Mouse (Mus musculus): ENCODE results near the gene Sh3bp1. TPM values are rescaled to one million over a fixed set of nuclear protein-coding genes. Genes with fewer than 3 reads are reported as not detected.
"Not testable (repeated sequence)": the region's sequence is repeated elsewhere in the genome, so short reads cannot be mapped to it uniquely, and the experiment has no call there.

Sh3bp1 gene
- polyA plus RNA-seq, 1 experiment from 2014 or later: 37.0 TPM

DNA sequence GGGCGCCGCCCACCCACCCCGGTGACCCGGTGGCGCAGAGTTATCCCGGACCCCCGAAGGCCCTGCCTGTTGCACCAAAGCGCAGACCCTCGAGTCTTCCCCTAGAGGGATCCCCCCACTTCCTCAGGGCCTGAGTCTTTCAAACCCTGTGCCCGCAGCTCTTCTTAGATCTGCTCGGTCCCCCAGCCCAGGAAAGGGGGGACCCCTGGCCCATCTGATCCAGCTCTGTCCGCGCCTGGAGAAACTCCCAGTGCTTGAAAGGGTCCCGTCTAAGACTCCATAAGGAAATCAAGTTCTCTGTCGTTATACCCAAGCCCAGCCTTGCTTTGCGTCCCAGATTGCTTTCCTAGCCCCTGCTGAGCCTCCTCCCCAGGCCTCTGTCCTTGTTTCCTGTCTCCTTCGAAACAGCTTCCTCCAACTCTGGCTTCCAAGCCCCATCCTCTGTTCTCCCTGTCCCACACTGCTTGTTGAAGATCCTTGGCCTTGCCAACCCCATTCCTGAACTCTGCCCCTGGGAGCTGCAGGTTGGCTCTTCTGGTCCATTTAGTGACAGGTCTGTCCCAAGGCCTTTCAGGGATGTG, 21.7 kb upstream of the Sh3bp1 start:
- ATAC-seq (ENCODE audit: insufficient number of reproducible peaks, insufficient read depth, low FRiP score, low TSS enrichment, low read depth): peak; percentile 28
- Histone ChIP-seq H3K9me3 (no peaks in the 10 kb centered on the region), H3K4me1 (replicated peaks) (peaks cover 23% of the 10 kb centered on the region), H3K4me3 (replicated peaks) (peak overlapping the region; percentile 70), H3K9ac (replicated peaks) (peak overlapping the region; percentile 81), H3K36me3 (peaks cover 29% of the 10 kb centered on the region), H3K27me3 (no peaks in the 10 kb centered on the region), H3K27ac (peak overlapping the region; percentile 99), H3K4me2 (peak overlapping the region; percentile 73)
- under 1% methylated on average over 13 of the region's 17 CpGs for WGBS

DNA sequence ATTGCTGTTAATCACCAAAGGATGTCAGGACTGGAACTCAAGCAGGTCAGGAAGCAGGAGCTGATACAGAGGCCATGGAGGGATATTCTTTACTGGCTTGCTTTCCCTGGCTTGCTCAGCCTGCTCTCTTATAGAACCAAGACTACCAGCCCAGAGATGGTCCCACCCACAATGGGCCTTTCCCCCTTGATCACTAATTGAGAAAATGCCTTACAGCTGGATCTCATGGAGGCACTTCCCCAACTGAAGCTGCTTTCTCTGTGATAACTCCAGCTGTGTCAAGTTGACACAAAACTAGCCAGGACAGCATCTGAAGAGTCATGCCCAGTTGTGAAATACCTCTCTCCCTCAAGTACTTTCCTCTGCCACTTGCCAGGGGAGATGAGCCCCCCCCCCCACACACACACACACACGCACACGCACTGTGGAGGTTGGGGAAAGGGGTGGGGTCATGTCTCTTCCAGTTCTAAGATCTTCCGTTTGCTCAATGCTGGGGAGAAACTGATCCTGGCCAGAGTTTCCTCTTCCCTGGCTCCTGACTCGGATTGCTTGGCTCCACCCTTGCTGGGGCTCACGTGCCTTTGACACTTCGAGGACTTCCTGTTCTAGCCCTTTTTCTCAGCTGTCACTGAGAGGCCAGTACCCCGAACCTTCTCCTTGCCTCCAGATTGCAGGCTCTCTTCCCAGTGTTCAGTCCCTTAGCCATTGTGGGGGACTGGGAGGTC, 20.6 kb upstream of the Sh3bp1 start:
- H3K9ac ChIP-seq (replicated peaks); H3K27ac ChIP-seq; ATAC-seq (ENCODE audit: insufficient number of reproducible peaks, insufficient read depth, low FRiP score, low TSS enrichment, low read depth); H3K27me3 ChIP-seq; H3K4me3 ChIP-seq (replicated peaks); H3K9me3 ChIP-seq: not testable (repeated sequence)
- 39% methylated on average over 7 of the region's 7 CpGs for WGBS
- Histone ChIP-seq H3K4me1 (replicated peaks) (peaks cover 23% of the 10 kb centered on the region), H3K36me3 (peaks cover 40% of the 10 kb centered on the region), H3K4me2 (peak overlapping the region; percentile 13; the same call in 1 of the 2 replicates)

DNA sequence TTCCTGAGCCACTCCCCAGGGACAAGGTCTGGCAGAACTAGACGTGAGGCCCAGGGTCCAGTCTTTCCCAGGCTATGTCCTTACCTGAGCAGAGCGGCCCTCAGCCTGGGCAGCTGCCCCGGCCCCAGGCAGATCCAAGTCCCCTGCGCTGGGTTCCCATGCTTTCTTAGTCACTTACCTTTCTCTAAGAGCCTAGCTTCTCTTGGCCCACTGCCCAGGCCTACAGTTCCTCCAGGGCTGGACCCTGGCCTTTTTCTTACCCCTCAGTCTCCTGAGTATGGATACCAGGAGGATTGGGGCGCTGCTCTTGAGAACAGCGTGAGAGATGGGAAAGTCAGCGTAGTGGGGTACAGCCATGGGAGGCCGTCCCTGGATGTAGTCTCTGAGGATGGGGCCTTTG, 19.1 kb upstream of the Sh3bp1 start:
- no peak overlapping the region for H3K4me3 ChIP-seq (replicated peaks)
- H3K4me2 ChIP-seq: no peak overlapping the region
- H3K9me3 ChIP-seq: no peaks in the 10 kb centered on the region
- peaks cover 52% of the 10 kb centered on the region for H3K36me3 ChIP-seq
- peak overlapping the region; percentile 7; the same call in 1 of the 2 replicates for H3K27ac ChIP-seq
- no peaks in the 10 kb centered on the region for H3K27me3 ChIP-seq
- no peak overlapping the region for H3K9ac ChIP-seq (replicated peaks)
- ATAC-seq (ENCODE audit: insufficient number of reproducible peaks, insufficient read depth, low FRiP score, low TSS enrichment, low read depth): no peak
- H3K4me1 ChIP-seq (replicated peaks): peaks cover 22% of the 10 kb centered on the region
- 95% methylated on average over 8 of the region's 8 CpGs for WGBS

DNA sequence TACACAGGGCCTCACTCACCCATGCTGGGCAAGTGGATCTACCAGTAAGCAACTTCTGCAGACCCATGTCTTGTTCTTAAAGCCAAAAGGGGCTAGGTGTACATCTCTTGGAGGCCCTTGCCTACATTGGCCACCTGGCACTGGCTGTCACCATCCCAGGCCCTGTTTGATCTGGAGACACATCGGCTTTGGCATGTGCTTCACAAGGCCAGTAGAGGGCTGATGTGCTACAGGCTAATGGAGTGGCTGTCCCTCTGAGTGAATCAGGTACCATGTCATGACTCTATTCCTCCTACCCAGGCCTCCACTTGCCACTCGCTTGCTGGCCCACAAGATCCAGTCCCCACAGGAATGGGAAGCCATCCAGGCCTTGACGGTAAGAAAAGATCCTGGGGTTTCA, 17.7 kb upstream of the Sh3bp1 start:
- H3K4me2 ChIP-seq: no peak overlapping the region
- ATAC-seq (ENCODE audit: insufficient number of reproducible peaks, insufficient read depth, low FRiP score, low TSS enrichment, low read depth): no peak
- H3K27me3 ChIP-seq: no peaks in the 10 kb centered on the region
- H3K27ac ChIP-seq: no peak overlapping the region
- no peak overlapping the region for H3K9ac ChIP-seq (replicated peaks)
- H3K4me1 ChIP-seq (replicated peaks): peaks cover 15% of the 10 kb centered on the region
- H3K4me3 ChIP-seq (replicated peaks): no peak overlapping the region
- H3K36me3 ChIP-seq: peaks cover 66% of the 10 kb centered on the region
- no peaks in the 10 kb centered on the region for H3K9me3 ChIP-seq
- WGBS: 82% methylated on average over 3 of the region's 3 CpGs

DNA sequence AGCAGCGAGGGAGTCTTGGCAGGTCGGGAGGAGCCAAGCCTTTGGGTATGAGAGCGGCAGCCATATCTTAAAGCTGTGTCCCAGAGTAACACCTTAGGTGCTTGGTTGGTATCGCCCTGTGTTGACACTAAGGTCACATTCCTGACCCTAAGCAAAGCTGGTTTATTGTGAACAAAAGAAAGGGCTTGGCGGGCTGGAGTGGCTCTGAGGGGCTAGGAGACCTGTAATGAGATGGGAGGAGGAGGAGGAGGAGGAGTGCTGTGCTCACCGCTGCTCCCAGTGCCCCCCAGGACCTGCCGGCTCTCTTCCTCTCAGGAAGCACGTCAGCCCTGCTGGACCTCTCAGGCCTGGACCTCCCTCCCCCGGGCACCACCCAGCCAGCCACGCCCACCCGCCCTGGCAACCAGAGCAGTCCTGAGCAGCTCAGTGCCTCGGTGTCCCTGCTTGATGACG, 10.1 kb upstream of the Sh3bp1 start:
- Histone ChIP-seq H3K4me1 (replicated peaks) (peaks cover 22% of the 10 kb centered on the region), H3K27me3 (no peaks in the 10 kb centered on the region), H3K36me3 (peaks cover 98% of the 10 kb centered on the region), H3K9ac (replicated peaks) (no peak overlapping the region; the same call in 1 of the 2 replicates), H3K4me3 (replicated peaks) (no peak overlapping the region), H3K9me3 (no peaks in the 10 kb centered on the region), H3K4me2 (no peak overlapping the region), H3K27ac (no peak overlapping the region)
- 36% methylated on average over 13 of the region's 13 CpGs for WGBS
- no peak for ATAC-seq (ENCODE audit: insufficient number of reproducible peaks, insufficient read depth, low FRiP score, low TSS enrichment, low read depth)

DNA sequence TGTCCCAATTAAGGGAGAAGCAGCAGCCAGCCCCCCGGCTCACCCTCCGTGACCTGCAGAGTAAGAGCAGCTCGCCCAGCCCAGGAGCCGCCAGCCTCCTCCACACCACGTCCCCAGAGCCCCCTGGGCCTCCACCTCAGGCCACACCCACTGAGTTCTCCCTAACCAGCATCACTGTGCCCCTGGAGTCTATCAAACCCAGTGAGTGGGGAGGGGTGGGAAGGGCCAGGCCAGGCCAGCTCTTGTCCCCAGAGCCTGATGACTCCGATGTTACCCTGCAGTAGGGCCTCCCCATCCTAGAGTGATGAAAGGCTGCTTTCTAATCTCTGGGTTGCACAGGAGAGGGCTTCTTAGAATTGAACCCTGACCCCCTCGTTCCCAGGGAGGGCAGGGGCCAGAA, 7.1 kb upstream of the Sh3bp1 start:
- no peak for ATAC-seq (ENCODE audit: insufficient number of reproducible peaks, insufficient read depth, low FRiP score, low TSS enrichment, low read depth)
- Histone ChIP-seq H3K27me3 (no peaks in the 10 kb centered on the region), H3K4me1 (replicated peaks) (peaks cover 25% of the 10 kb centered on the region), H3K9ac (replicated peaks) (no peak overlapping the region), H3K27ac (no peak overlapping the region), H3K4me3 (replicated peaks) (no peak overlapping the region), H3K36me3 (peaks cover 76% of the 10 kb centered on the region), H3K4me2 (no peak overlapping the region), H3K9me3 (no peaks in the 10 kb centered on the region)
- WGBS: 56% methylated on average over 7 of the region's 7 CpGs

DNA sequence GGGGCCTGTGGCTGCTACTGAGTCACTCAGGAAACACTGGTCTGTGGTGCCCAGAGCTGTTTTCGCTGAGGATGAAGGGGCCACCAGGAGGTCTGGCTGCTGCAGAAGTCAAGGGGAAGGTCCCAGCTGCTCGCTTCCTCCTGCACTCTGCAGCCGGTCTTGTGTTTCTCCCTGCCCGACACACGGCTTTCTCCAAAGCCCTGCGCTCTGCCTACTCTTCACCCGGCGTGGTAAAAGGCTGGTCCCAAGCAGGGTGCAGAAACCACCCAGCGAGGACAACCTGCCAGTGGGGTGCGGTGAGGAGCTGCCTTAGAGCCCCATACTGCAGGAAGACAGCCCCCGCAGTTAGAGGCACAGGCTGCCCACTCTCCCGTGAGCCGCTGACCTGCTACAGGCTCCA, 4.8 kb upstream of the Sh3bp1 start:
- H3K4me3 ChIP-seq (replicated peaks): no peak overlapping the region
- 74% methylated on average over 13 of the region's 13 CpGs for WGBS
- peaks cover 53% of the 10 kb centered on the region for H3K36me3 ChIP-seq
- no peaks in the 10 kb centered on the region for H3K27me3 ChIP-seq
- H3K9me3 ChIP-seq: no peaks in the 10 kb centered on the region
- H3K27ac ChIP-seq: peak overlapping the region; percentile 2; the same call in 1 of the 2 replicates
- no peak overlapping the region for H3K9ac ChIP-seq (replicated peaks)
- ATAC-seq (ENCODE audit: insufficient number of reproducible peaks, insufficient read depth, low FRiP score, low TSS enrichment, low read depth): no peak
- no peak overlapping the region for H3K4me2 ChIP-seq
- peaks cover 36% of the 10 kb centered on the region for H3K4me1 ChIP-seq (replicated peaks)

DNA sequence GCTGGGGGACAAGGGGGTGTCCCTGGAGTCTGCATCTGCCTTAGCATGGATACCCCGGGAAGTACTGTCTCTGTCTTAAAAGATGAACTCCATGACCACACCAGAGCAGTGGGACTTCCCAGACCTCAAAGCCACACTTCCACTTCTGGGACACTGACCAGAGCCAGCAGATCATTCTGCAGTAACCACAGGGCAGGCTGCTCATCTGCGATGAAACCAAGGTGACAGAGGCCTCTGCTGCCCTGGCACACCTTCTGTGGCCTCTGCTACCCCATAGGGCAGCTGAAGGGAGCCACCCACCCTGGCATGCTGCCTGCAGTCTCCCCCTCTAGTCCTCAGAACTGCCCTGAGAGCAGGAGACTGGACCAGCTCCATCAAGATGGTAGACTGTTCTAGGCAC, 3.8 kb upstream of the Sh3bp1 start:
- Histone ChIP-seq H3K4me1 (replicated peaks) (peaks cover 42% of the 10 kb centered on the region), H3K4me2 (no peak overlapping the region), H3K36me3 (peaks cover 43% of the 10 kb centered on the region), H3K27me3 (no peaks in the 10 kb centered on the region), H3K9ac (replicated peaks) (no peak overlapping the region), H3K9me3 (no peaks in the 10 kb centered on the region), H3K27ac (no peak overlapping the region), H3K4me3 (replicated peaks) (no peak overlapping the region)
- 84% methylated on average over 2 of the region's 2 CpGs for WGBS
- no peak for ATAC-seq (ENCODE audit: insufficient number of reproducible peaks, insufficient read depth, low FRiP score, low TSS enrichment, low read depth)

DNA sequence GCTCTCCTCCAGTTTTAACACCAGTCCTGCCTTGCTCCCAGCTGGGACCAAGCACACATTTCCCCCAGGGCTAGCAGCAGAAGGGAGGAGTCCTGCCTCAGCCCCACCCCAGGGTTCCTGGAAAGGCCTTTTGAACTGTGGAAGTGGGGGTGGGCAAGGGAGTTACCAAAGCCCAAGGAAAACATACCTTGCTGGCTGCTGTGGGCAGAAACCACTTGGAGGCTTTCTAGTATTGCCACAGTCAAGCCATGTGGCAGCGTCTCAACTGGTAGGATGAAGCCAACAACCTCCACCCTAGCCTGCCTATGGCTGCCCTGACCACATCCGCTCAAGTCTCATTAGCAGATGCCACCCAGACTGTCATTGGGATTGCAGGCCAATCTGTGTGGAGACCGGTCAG, 3.4 kb upstream of the Sh3bp1 start:
- no peak overlapping the region for H3K4me3 ChIP-seq (replicated peaks)
- H3K4me1 ChIP-seq (replicated peaks): peaks cover 46% of the 10 kb centered on the region
- H3K36me3 ChIP-seq: peaks cover 39% of the 10 kb centered on the region
- no peaks in the 10 kb centered on the region for H3K27me3 ChIP-seq
- no peak overlapping the region for H3K27ac ChIP-seq
- H3K9me3 ChIP-seq: no peaks in the 10 kb centered on the region
- H3K9ac ChIP-seq (replicated peaks): no peak overlapping the region
- no peak for ATAC-seq (ENCODE audit: insufficient number of reproducible peaks, insufficient read depth, low FRiP score, low TSS enrichment, low read depth)
- no peak overlapping the region for H3K4me2 ChIP-seq
- WGBS: 85% methylated on average over 3 of the region's 3 CpGs

DNA sequence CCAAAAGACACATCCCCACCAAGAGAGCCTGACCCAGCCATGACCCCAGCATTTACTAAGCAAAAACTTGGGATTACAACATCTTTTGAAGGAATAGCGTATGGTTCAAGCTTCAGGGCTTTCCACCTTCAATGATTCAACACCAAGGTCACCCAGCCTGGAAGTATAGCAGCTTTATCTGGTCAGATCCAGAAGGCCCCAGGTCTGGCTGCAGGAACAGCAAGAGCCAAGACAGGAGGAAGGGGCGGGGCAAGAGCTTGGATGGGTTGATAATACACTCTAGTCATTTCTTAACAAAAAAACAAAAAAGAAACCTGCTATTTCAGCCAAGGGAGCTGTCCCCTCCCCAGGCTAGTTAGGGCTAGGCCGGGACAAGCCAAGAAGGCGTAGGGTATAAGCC, 2.1 kb upstream of the Sh3bp1 start:
- Histone ChIP-seq H3K4me1 (replicated peaks) (peaks cover 49% of the 10 kb centered on the region), H3K4me3 (replicated peaks) (no peak overlapping the region), H3K9ac (replicated peaks) (no peak overlapping the region), H3K27me3 (no peaks in the 10 kb centered on the region), H3K4me2 (no peak overlapping the region), H3K9me3 (no peaks in the 10 kb centered on the region), H3K36me3 (peaks cover 30% of the 10 kb centered on the region), H3K27ac (no peak overlapping the region)
- 86% methylated on average over 4 of the region's 4 CpGs for WGBS
- no peak for ATAC-seq (ENCODE audit: insufficient number of reproducible peaks, insufficient read depth, low FRiP score, low TSS enrichment, low read depth)

DNA sequence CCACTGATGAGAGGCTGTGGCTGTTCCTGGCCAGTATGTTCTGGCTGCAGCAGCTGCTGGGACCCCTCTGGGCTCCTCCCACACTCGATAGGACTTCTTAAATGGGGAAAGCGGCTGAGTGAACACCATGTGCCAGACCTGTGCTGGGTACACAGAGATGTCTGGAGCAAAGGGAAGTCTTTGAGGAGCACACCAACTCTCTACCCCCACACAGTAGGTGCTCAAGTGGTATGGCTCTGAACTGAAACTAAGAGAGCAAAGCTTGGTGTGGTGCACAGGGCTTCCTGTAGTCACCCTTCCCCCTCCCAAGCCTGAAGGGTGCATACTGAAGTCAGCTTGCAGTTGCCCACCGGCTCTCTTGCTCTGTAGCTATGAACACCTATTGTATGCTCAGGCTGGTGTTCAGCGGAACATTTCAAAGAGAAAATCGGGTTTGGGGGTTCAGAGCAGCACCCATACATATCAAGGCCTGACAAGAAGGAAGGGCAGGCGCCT, 1.0 kb upstream of the Sh3bp1 start:
- Histone ChIP-seq H3K4me1 (replicated peaks) (peaks cover 49% of the 10 kb centered on the region), H3K27me3 (no peaks in the 10 kb centered on the region), H3K4me3 (replicated peaks) (peak overlapping the region; percentile 78), H3K36me3 (peaks cover 30% of the 10 kb centered on the region), H3K27ac (peak overlapping the region; percentile 32), H3K9me3 (no peaks in the 10 kb centered on the region), H3K4me2 (peak overlapping the region; percentile 92), H3K9ac (replicated peaks) (peak overlapping the region; percentile 79)
- WGBS: 51% methylated on average over 6 of the region's 6 CpGs
- 0 out of 2 replicates have a peak, but pooled peaks have one; percentile 18 for ATAC-seq (ENCODE audit: insufficient number of reproducible peaks, insufficient read depth, low FRiP score, low TSS enrichment, low read depth)

Measured in limb, embryonic 12.5 days (tissue).